Mouse (Mus musculus) brown adipose tissue, adult 24 weeks (tissue): ENCODE measurements around the gene Crip2. TPM values are rescaled to one million over a fixed set of nuclear protein-coding genes. Genes with fewer than 3 reads are reported as not detected.

Experiments
- H3K27ac ChIP-seq: fragments of 200-500 bp; replicated peaks from 2 replicates; pipeline ENCODE4 v1.5.1; 2012; ENCODE audit warnings: low read depth, mild to moderate bottlenecking, low read length
- H3K4me1 ChIP-seq: fragments of 200-500 bp; 2 replicates; pipeline ENCODE4 v1.6.1; 2012; ENCODE audit warnings: low read length, mixed read lengths; ENCODE audit not compliant: control insufficient read depth, insufficient read depth, insufficient read length
- H3K4me3 ChIP-seq: fragments of 200-500 bp; 2 replicates; pipeline ENCODE4 v1.5.1; 2012; ENCODE audit warnings: low read depth, mild to moderate bottlenecking, low read length, moderate library complexity; ENCODE audit not compliant: insufficient read depth
- polyA plus RNA-seq: library from polyadenylated mRNA; stranded (reverse); fragments of >200 nt; gene quantifications from 2 replicates; pipeline ENCODE4 v1.2.4, GENCODE M21; 2012; ENCODE audit not compliant: missing spikeins, insufficient read depth, insufficient read length

The Crip2 gene
- polyA plus RNA-seq, 1 experiment, result 29.8 TPM

GRCm38 (mm10) chr12:113149896-113150295 lies 9.9 kb downstream of the Crip2 start:
- H3K4me3 ChIP-seq, result no peak overlapping the region
- peaks cover 9% of the 10 kb centered on the region for H3K4me1 ChIP-seq
- H3K27ac ChIP-seq, result no peak overlapping the region

- Histone ChIP-seq H3K4me3 (no peak overlapping the region), H3K4me1 (peaks cover 9% of the 10 kb centered on the region), H3K27ac (no peak overlapping the region)
Measured at GRCm38 (mm10) chr12:113150591-113150990, 10.6 kb downstream of the Crip2 start.

- H3K27ac ChIP-seq, result no peak overlapping the region
Measured at GRCm38 (mm10) chr12:113151046-113151445, 11.0 kb downstream of the Crip2 start.

GRCm38 (mm10) chr12:113151661-113152271 lies 11.7 kb downstream of the Crip2 start:
- Histone ChIP-seq H3K27ac (peak overlapping the region; percentile 61), H3K4me3 (peak overlapping the region; percentile 77), H3K4me1 (peaks cover 11% of the 10 kb centered on the region)

More at GRCm38 (mm10) chr12:113151046-113151445, 11.0 kb downstream of the Crip2 start:
- H3K4me1 ChIP-seq, result peaks cover 9% of the 10 kb centered on the region
- peak overlapping the region; percentile 77 for H3K4me3 ChIP-seq

GRCm38 (mm10) chr12:113152272-113152661 lies 12.2 kb downstream of the Crip2 start:
- peak overlapping the region; percentile 77 for H3K4me3 ChIP-seq
- H3K4me1 ChIP-seq, result peaks cover 10% of the 10 kb centered on the region; the same call in 1 of the 2 replicates
- H3K27ac ChIP-seq, result peak overlapping the region; percentile 61

GRCm38 (mm10) chr12:113152991-113153525 lies 13.0 kb downstream of the Crip2 start:
- Histone ChIP-seq H3K27ac (peak overlapping the region; percentile 61; the same call in 1 of the 2 replicates), H3K4me1 (peaks cover 9% of the 10 kb centered on the region; the same call in 1 of the 2 replicates), H3K4me3 (peak overlapping the region; percentile 77)

GRCm38 (mm10) chr12:113153971-113154370 lies 13.9 kb downstream of the Crip2 start:
- H3K27ac ChIP-seq, result peak overlapping the region; percentile 44

GRCm38 (mm10) chr12:113154747-113155075 lies 14.7 kb downstream of the Crip2 start:
- H3K4me3 ChIP-seq, result peak overlapping the region; percentile 55
- peaks cover 5% of the 10 kb centered on the region; the same call in 1 of the 2 replicates for H3K4me1 ChIP-seq
- peak overlapping the region; percentile 85 for H3K27ac ChIP-seq

More at GRCm38 (mm10) chr12:113153971-113154370, 13.9 kb downstream of the Crip2 start:
- peaks cover 5% of the 10 kb centered on the region; the same call in 1 of the 2 replicates for H3K4me1 ChIP-seq
- H3K4me3 ChIP-seq, result peak overlapping the region; percentile 77

GRCm38 (mm10) chr12:113155076-113155771 lies 15.2 kb downstream of the Crip2 start:
- peak overlapping the region; percentile 85 for H3K27ac ChIP-seq
- H3K4me3 ChIP-seq, result peak overlapping the region; percentile 55
- peaks cover 5% of the 10 kb centered on the region; the same call in 1 of the 2 replicates for H3K4me1 ChIP-seq

GRCm38 (mm10) chr12:113155887-113156539 lies 16.0 kb downstream of the Crip2 start, which contains the start of gene Tedc1:
Tedc1 (plus strand) TSS chr12:113156421.
- Histone ChIP-seq H3K27ac (peak within 1 kb of the TSS; percentile 85), H3K4me1 (peaks cover 5% of the 10 kb centered on the region; the same call in 1 of the 2 replicates), H3K4me3 (peak within 1 kb of the TSS; percentile 59)

- Histone ChIP-seq H3K27ac (no peak overlapping the region), H3K4me1 (peaks cover 2% of the 10 kb centered on the region; the same call in 1 of the 2 replicates), H3K4me3 (peak overlapping the region; percentile 59)
Measured at GRCm38 (mm10) chr12:113156540-113156929, 16.5 kb downstream of the Crip2 start.

- Histone ChIP-seq H3K4me1 (peaks cover 2% of the 10 kb centered on the region; the same call in 1 of the 2 replicates), H3K4me3 (no peak overlapping the region), H3K27ac (no peak overlapping the region)
Measured at GRCm38 (mm10) chr12:113157002-113157401, 17.0 kb downstream of the Crip2 start.

GRCm38 (mm10) chr12:113157521-113157920 lies 17.5 kb downstream of the Crip2 start:
- H3K4me3 ChIP-seq, result no peak overlapping the region
- H3K27ac ChIP-seq, result no peak overlapping the region
- peaks cover 2% of the 10 kb centered on the region; the same call in 1 of the 2 replicates for H3K4me1 ChIP-seq

- H3K27ac ChIP-seq, result no peak overlapping the region
- H3K4me1 ChIP-seq, result peaks cover 2% of the 10 kb centered on the region; the same call in 1 of the 2 replicates
- no peak overlapping the region for H3K4me3 ChIP-seq
Measured at GRCm38 (mm10) chr12:113157971-113158370, 17.9 kb downstream of the Crip2 start.

- Histone ChIP-seq H3K27ac (no peak overlapping the region), H3K4me3 (no peak overlapping the region), H3K4me1 (no peaks in the 10 kb centered on the region)
Measured at GRCm38 (mm10) chr12:113163561-113164006, 23.5 kb downstream of the Crip2 start.
